Mouse (Mus musculus): ENCODE results near the gene Ilk.

The Ilk gene

GRCm38 (mm10) chr7:105786506-105787284 is 50.3 kb downstream of the Ilk start:
- no peak for DNase-seq (ENCODE audit: low spot score in 2 of 2)

- no peak for DNase-seq (ENCODE audit: low spot score in 2 of 2)
These were observed 51.1 kb downstream of the Ilk start, which contains the start of gene Dchs1 for GRCm38 (mm10) chr7:105787285-105788140. TSS of gene Dchs1 (minus strand) at chr7:105787654.

GRCm38 (mm10) chr7:105791147-105791546 is 54.8 kb downstream of the Ilk start:
- DNase-seq (ENCODE audit: low spot score in 2 of 2) = no peak
